Mouse (Mus musculus): ENCODE data around the gene Mfsd14a.
A peak's percentile ranks its signal among the peaks of the same experiment; 100 is the strongest.
"Not testable (repeated sequence)": the region's sequence is repeated elsewhere in the genome, so short reads cannot be mapped to it uniquely, and the experiment has no call there.

Mfsd14a gene

GRCm38 (mm10) chr3:116662463-116662863, at the start of gene Mfsd14a:
Gene Mfsd14a (minus strand): TSS chr3:116662677.
- peak; percentile 99 for DNase-seq

GRCm38 (mm10) chr3:116711624-116712435, 49.4 kb upstream of the Mfsd14a start:
- peak; percentile 73 to 90 for DNase-seq

GRCm38 (mm10) chr3:116710941-116711340, 48.5 kb upstream of the Mfsd14a start:
- no peak for DNase-seq

GRCm38 (mm10) chr3:116705637-116706204, 43.2 kb upstream of the Mfsd14a start:
- DNase-seq: no peak

GRCm38 (mm10) chr3:116703835-116704234, 41.4 kb upstream of the Mfsd14a start:
- peak; percentile 8 to 36 for DNase-seq

GRCm38 (mm10) chr3:116702647-116703272, 40.3 kb upstream of the Mfsd14a start:
- DNase-seq: no peak

- no peak for DNase-seq
These were observed 39.1 kb upstream of the Mfsd14a start for GRCm38 (mm10) chr3:116701601-116702000.

GRCm38 (mm10) chr3:116698786-116699185, 36.3 kb upstream of the Mfsd14a start:
- no peak for DNase-seq

GRCm38 (mm10) chr3:116695666-116695985, 33.1 kb upstream of the Mfsd14a start:
- DNase-seq: no peak

GRCm38 (mm10) chr3:116694955-116695665, 32.6 kb upstream of the Mfsd14a start:
- DNase-seq: no peak

- DNase-seq: no peak
These were observed 31.8 kb upstream of the Mfsd14a start for GRCm38 (mm10) chr3:116694312-116694711.

GRCm38 (mm10) chr3:116681160-116681559, 18.7 kb upstream of the Mfsd14a start, which contains the start of gene Gm43191:
Gene Gm43191 (minus strand): TSS chr3:116681260.
- no peak for DNase-seq

- DNase-seq: not testable (repeated sequence)
These were observed 1.8 kb upstream of the Mfsd14a start for GRCm38 (mm10) chr3:116664281-116664680.

- no peak for DNase-seq
These were observed 535 bp downstream of the Mfsd14a start for GRCm38 (mm10) chr3:116661870-116662414.

GRCm38 (mm10) chr3:116661288-116661869, 1.1 kb downstream of the Mfsd14a start:
- DNase-seq: no peak

GRCm38 (mm10) chr3:116659856-116660430, 2.5 kb downstream of the Mfsd14a start:
- DNase-seq: no peak

GRCm38 (mm10) chr3:116658928-116659565, 3.4 kb downstream of the Mfsd14a start:
- DNase-seq: no peak

GRCm38 (mm10) chr3:116656184-116656965, 6.1 kb downstream of the Mfsd14a start:
- DNase-seq: no peak

- DNase-seq: not testable (repeated sequence)
These were observed 8.4 kb downstream of the Mfsd14a start for GRCm38 (mm10) chr3:116654051-116654450.

GRCm38 (mm10) chr3:116653278-116653945, 9.1 kb downstream of the Mfsd14a start:
- DNase-seq: no peak
